Mouse (Mus musculus) embryonic facial prominence, embryonic 15.5 days (tissue): ENCODE measurements at regions not wholly inside any gene's neighbourhood (a gene's known extent, or its start where the extent isn't known, plus 50 kb on each side); places are given as distances from the start of the nearest gene placed in this dataset.

Experiments used
- ATAC-seq: fragments of 200-750 bp; cut with Nextera tagmentation; 2 replicates; pipeline ENCODE4 v1.8.0; 2017; ENCODE audit warnings: low read depth, moderate TSS enrichment; ENCODE audit not compliant: insufficient number of reproducible peaks, low FRiP score, low TSS enrichment
- H3K27ac ChIP-seq: fragments of 300-500 bp; sonication (generic); replicated peaks from 2 replicates; pipeline ENCODE4 v1.5.1; 2015; ENCODE audit warnings: mild to moderate bottlenecking, inconsistent platforms
- H3K27me3 ChIP-seq: fragments of 300-500 bp; sonication (generic); 2 replicates; pipeline ENCODE4 v1.6.1; 2015; ENCODE audit warnings: inconsistent platforms
- H3K36me3 ChIP-seq: fragments of 300-500 bp; sonication (generic); 2 replicates; pipeline ENCODE4 v1.6.1; 2015; ENCODE audit warnings: mild to moderate bottlenecking, inconsistent platforms
- H3K4me1 ChIP-seq: fragments of 300-500 bp; sonication (generic); 2 replicates; pipeline ENCODE4 v1.6.1; 2015; ENCODE audit warnings: inconsistent platforms
- H3K4me2 ChIP-seq: fragments of 300-500 bp; sonication (generic); replicated peaks from 2 replicates; pipeline ENCODE4 v1.6.1; 2015; ENCODE audit warnings: mild to moderate bottlenecking, inconsistent platforms
- H3K4me3 ChIP-seq: fragments of 300-500 bp; sonication (generic); replicated peaks from 2 replicates; pipeline ENCODE4 v1.5.1; 2015; ENCODE audit warnings: mild to moderate bottlenecking, inconsistent platforms
- H3K9ac ChIP-seq: fragments of 300-500 bp; sonication (generic); 2 replicates; pipeline ENCODE4 v1.6.1; 2015; ENCODE audit warnings: inconsistent platforms
- H3K9me3 ChIP-seq: fragments of 300-500 bp; sonication (generic); replicated peaks from 2 replicates; pipeline ENCODE4 v1.6.1; 2016; ENCODE audit warnings: inconsistent platforms
- WGBS: fragments of 180-500 bp; shearing (Covaris S2); methylation state at CpG from one replicate; pipeline ENCODE4 v1.1.7; 2015; 5-methylcytosine and 5-hydroxymethylcytosine counted together

DNA sequence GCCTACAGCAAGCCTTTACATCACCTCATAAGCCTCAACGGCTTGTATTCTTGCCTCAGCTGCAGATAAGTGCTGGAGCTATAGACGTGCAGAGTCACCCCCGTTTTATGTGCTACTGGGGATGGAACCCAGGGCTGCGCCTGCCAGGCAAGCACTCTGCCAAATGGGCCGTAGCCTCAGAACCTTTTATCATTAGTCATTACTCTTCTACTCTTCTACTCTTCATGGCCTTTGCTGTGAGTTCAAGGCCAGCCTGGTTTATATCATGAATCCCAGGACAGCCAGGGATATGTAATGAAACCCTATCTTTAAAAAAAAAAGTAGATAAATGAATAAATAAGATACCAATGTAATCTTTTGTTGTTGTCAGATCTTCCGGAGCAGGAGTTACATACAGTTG lies 216.6 kb upstream of the Auts2 start:
- WGBS: 82% methylated on average over 6 of the region's 6 CpGs
- no peak overlapping the region for H3K9ac ChIP-seq
- no peaks in the 10 kb centered on the region for H3K9me3 ChIP-seq
- H3K4me3 ChIP-seq: no peak overlapping the region
- ATAC-seq: no peak
- H3K36me3 ChIP-seq: no peaks in the 10 kb centered on the region
- H3K27ac ChIP-seq: no peak overlapping the region
- H3K27me3 ChIP-seq: no peaks in the 10 kb centered on the region
- no peak overlapping the region for H3K4me2 ChIP-seq
- no peaks in the 10 kb centered on the region for H3K4me1 ChIP-seq

DNA sequence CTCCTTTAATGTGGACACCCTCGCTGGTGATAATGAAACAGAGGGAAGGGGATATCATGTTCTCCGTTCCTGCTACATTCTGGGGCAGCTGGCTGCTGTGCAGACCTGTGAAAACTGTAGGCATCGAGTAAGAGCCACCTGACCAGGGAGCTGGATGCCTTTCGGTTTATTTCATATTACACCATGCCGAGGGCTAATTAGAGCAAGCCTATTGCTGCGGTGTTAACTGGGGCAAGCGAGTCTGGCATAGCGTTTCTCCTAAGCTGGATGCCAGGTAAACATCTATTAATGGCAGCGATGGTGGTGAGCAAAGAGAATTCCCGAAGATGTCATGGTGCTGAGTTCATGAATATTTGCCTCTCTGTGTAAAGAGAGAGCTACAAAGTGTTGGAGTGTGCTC lies 215.8 kb upstream of the Auts2 start:
- Histone ChIP-seq H3K27me3 (no peaks in the 10 kb centered on the region), H3K9me3 (no peaks in the 10 kb centered on the region), H3K36me3 (no peaks in the 10 kb centered on the region), H3K4me2 (no peak overlapping the region), H3K9ac (no peak overlapping the region), H3K4me3 (no peak overlapping the region), H3K27ac (no peak overlapping the region), H3K4me1 (no peaks in the 10 kb centered on the region)
- 83% methylated on average over 10 of the region's 10 CpGs for WGBS
- ATAC-seq: no peak

DNA sequence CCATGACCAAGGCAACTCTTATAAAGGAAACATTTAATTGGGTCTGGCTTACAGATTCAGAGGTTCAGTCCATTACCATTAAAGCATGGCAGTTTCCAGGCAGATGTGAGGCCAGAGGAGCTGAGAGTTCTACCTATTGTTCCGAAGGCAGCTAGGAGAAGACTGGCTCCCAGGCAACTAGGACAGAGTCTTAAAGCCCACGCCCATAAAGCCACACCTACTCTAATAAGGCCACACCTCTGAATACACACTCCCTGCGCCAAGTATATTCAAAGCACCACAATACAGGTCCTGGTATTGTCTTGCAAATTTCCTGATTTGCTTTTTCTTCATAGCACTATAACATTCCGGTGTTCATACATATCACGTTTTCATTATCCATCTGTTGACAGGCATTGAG lies 194.8 kb upstream of the Auts2 start:
- H3K4me2 ChIP-seq: no peak overlapping the region
- H3K27ac ChIP-seq: no peak overlapping the region
- no peaks in the 10 kb centered on the region for H3K36me3 ChIP-seq
- no peaks in the 10 kb centered on the region for H3K27me3 ChIP-seq
- WGBS: 80% methylated on average over 5 of the region's 5 CpGs
- no peak overlapping the region for H3K9ac ChIP-seq
- no peaks in the 10 kb centered on the region for H3K4me1 ChIP-seq
- H3K4me3 ChIP-seq: no peak overlapping the region
- ATAC-seq: no peak
- no peaks in the 10 kb centered on the region for H3K9me3 ChIP-seq

DNA sequence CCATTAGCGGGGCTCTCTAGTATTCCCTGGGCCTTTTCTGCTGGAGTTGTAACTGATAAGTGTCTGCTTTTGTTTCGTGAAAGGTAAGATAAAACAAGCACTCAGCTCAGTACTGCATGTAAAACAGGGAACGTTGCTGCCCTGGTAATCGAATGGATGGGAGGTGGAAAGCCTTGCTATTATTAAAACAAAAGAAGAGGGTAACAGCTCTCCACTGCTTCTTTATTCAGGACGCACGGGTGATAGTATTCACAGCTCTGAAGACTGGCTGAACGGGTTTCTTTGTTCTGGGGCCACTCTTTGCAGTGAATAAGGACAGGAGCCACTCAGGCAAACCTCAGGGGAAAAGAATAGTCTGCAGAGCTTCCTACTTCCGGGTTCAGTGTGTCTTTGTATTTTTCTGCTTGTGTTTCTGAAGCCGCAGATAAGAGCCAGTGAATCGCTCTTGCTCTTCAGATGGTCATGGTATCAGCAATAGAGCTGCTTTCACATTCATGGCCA lies 185.6 kb upstream of the Auts2 start:
- no peak overlapping the region for H3K4me3 ChIP-seq
- ATAC-seq: no peak
- H3K4me1 ChIP-seq: no peaks in the 10 kb centered on the region
- H3K36me3 ChIP-seq: no peaks in the 10 kb centered on the region
- no peaks in the 10 kb centered on the region for H3K9me3 ChIP-seq
- H3K27me3 ChIP-seq: no peaks in the 10 kb centered on the region; the same call in 1 of the 2 replicates
- H3K27ac ChIP-seq: no peak overlapping the region
- H3K4me2 ChIP-seq: no peak overlapping the region
- H3K9ac ChIP-seq: no peak overlapping the region
- WGBS: 46% methylated on average over 10 of the region's 10 CpGs

DNA sequence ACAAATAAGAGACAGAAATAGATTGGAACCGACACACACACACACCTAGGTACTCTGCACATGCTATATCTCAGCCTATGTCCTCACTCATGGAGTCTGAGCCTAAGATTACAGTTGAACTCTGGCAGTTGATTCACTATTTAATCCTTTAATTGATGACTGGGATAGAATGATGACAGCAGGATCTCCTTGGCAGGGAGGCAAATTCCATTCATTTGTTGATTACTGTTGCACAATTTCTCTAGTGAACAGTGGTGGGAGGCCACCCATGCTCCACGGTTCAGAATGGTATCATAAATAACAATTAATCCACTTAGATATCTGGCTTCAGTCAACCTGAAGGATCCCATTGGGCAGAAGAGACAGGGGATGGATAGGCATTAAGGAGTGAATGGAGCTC lies 181.3 kb upstream of the Auts2 start:
- H3K27me3 ChIP-seq: no peaks in the 10 kb centered on the region; the same call in 1 of the 2 replicates
- ATAC-seq: no peak
- H3K4me3 ChIP-seq: no peak overlapping the region
- no peak overlapping the region for H3K4me2 ChIP-seq
- H3K36me3 ChIP-seq: no peaks in the 10 kb centered on the region
- 47% methylated on average over 2 of the region's 2 CpGs for WGBS
- no peak overlapping the region for H3K27ac ChIP-seq
- peaks cover 10% of the 10 kb centered on the region; the same call in 1 of the 2 replicates for H3K4me1 ChIP-seq
- H3K9me3 ChIP-seq: no peaks in the 10 kb centered on the region
- no peak overlapping the region for H3K9ac ChIP-seq

DNA sequence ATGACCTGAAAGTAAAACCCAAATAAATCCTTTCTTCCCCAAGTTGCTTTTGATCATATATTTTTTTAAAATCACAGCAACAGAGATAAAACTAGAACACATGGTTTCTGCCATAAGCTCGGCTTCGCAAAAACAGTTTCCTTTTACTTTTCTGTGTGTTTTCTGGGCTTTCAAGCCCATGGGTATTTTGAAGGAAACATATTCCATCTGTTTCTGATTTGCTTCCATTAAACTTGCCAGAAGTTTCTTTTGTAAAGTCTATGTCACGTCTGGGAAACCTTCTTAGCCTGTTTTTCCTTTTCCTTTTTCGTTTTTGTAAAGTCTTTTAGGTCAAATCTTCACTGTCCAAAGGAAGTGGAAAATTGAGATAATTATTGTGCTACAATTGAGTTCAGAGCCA lies 167.2 kb upstream of the Auts2 start:
- Histone ChIP-seq H3K27me3 (no peaks in the 10 kb centered on the region), H3K4me1 (peaks cover 2% of the 10 kb centered on the region; the same call in 1 of the 2 replicates), H3K4me2 (no peak overlapping the region), H3K9me3 (no peaks in the 10 kb centered on the region), H3K4me3 (no peak overlapping the region), H3K9ac (no peak overlapping the region), H3K36me3 (no peaks in the 10 kb centered on the region), H3K27ac (peak overlapping the region; percentile 84)
- 39% methylated on average over 4 of the region's 4 CpGs for WGBS
- no peak for ATAC-seq

DNA sequence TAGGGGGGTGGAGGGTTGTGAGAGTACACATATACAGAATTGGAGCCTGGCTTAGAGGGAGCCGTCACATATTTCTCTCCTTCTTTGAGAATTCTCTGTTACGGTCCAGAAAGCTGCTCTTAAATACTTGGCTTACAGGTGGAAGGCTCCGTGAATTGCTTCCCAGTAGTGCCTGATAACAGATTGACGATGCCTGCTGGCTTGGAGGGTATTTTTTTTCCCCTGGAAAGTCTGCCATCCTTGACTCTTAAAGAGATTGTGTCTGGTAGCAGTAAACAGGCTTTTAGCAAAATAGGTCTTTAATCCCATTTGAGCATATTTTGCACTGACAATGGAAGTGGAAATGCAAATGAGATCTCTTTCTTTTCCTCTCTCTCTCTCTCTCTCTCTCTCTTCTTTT lies 164.4 kb upstream of the Auts2 start:
- Histone ChIP-seq H3K4me3 (no peak overlapping the region), H3K9me3 (no peaks in the 10 kb centered on the region), H3K27me3 (no peaks in the 10 kb centered on the region), H3K4me1 (peaks cover 10% of the 10 kb centered on the region; the same call in 1 of the 2 replicates), H3K4me2 (no peak overlapping the region), H3K9ac (no peak overlapping the region), H3K27ac (no peak overlapping the region), H3K36me3 (no peaks in the 10 kb centered on the region)
- no peak for ATAC-seq
- WGBS: 66% methylated on average over 4 of the region's 4 CpGs

DNA sequence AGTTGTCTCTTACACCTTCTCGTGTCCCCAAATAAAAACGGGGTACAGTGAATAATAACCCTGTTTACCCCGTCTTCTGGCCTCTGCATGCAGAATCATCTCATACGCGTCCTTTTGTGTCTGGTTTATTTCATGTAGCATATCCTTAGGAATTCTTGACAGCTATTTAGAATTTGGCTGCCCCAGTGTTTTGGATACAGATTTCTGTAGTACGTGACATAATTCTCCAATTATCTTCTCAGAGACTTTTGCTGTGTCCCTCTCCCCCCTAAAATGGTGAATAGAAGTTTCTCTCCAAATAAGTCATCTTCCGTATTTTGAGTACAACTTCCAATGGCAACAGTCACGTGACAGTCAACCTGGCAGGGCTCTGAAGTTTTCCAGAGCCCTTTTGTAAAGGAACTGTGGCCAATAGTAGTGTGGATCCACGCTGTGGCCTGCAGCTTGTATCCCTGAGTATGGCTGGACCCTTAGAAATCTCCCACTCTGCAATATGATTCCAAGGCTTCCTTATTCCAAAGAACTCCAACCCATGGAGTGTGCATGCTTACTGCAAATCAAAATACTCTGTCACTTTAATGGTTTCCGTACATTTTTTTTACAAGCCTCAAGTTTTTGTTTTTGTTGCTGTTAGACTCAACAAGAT lies 160.4 kb upstream of the Auts2 start:
- ATAC-seq: no peak
- Histone ChIP-seq H3K4me1 (peaks cover 10% of the 10 kb centered on the region; the same call in 1 of the 2 replicates), H3K4me2 (no peak overlapping the region), H3K9ac (no peak overlapping the region), H3K27ac (peak overlapping the region; percentile 44), H3K36me3 (no peaks in the 10 kb centered on the region), H3K27me3 (no peaks in the 10 kb centered on the region), H3K9me3 (no peaks in the 10 kb centered on the region), H3K4me3 (no peak overlapping the region)
- WGBS: 62% methylated on average over 10 of the region's 10 CpGs

DNA sequence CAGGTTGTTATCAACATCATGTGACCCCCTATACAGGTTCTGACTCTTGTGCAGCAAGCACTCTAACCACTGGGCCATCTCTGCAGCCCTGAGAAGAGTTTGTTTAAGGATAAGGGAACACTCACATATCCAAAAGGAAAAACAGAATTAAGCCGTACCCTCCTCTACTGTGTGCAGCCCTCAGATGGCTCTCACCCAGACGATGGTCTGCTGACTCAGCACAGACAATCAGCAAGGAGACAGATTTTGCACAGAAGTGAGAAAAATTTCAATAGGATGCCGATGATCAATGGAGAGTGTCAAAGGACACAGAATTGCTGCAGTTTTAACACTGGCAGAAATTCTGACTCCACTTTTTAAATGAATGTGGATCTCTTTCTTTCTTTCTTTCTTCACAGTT lies 159.4 kb upstream of the Auts2 start:
- H3K9ac ChIP-seq: no peak overlapping the region
- peaks cover 10% of the 10 kb centered on the region; the same call in 1 of the 2 replicates for H3K4me1 ChIP-seq
- H3K4me3 ChIP-seq: no peak overlapping the region
- peak overlapping the region; percentile 44; the same call in 1 of the 2 replicates for H3K27ac ChIP-seq
- H3K36me3 ChIP-seq: no peaks in the 10 kb centered on the region
- H3K4me2 ChIP-seq: no peak overlapping the region
- no peaks in the 10 kb centered on the region for H3K27me3 ChIP-seq
- no peaks in the 10 kb centered on the region for H3K9me3 ChIP-seq
- ATAC-seq: no peak
- WGBS: 46% methylated on average over 3 of the region's 3 CpGs

DNA sequence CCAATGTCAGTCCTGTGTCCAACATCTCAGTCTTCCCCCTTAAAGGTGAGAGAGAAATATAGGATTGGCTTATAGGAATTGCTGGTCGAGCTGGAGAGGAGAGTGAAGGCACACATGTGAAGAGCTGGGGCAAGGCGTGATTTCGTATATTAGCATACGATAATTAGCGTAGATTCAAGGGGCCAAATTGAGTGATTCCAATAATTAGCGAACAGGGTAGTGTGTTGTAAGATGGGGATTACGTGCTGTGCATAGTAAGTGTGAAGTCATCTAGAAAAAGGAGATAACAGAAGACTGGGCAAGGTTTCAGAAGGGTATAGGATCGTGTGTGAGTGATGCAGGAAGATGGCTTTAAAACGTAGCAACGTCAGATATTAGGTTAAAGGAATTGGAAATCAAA lies 147.6 kb upstream of the Auts2 start:
- H3K27me3 ChIP-seq: no peaks in the 10 kb centered on the region
- 94% methylated on average over 10 of the region's 10 CpGs for WGBS
- H3K4me3 ChIP-seq: no peak overlapping the region
- H3K9ac ChIP-seq: no peak overlapping the region
- no peak overlapping the region for H3K4me2 ChIP-seq
- H3K4me1 ChIP-seq: no peaks in the 10 kb centered on the region
- H3K36me3 ChIP-seq: no peaks in the 10 kb centered on the region
- H3K27ac ChIP-seq: no peak overlapping the region
- no peaks in the 10 kb centered on the region for H3K9me3 ChIP-seq
- no peak for ATAC-seq

DNA sequence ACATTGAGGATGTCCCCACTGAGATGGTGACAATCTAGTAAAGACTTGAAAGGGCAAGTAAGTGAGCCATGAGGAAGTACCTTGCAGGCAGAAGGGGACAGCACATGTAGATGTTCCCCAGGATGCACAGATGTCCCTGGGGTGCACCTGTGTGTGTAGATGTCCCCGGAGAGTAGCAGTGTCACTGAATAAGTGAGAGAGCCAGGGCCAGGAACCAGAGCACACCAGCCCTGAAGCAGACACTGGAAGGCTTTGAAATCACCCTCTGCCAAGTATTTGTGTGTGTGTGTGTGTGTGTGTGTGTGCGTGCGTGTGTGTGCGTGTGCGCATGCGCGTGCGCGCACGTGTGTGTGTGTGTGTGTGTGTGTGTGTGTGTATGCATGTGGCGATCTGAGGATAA lies 132.1 kb upstream of the Auts2 start:
- H3K4me3 ChIP-seq: no peak overlapping the region
- no peak overlapping the region for H3K27ac ChIP-seq
- WGBS: 95% methylated on average over 11 of the region's 11 CpGs
- no peaks in the 10 kb centered on the region for H3K27me3 ChIP-seq
- H3K36me3 ChIP-seq: no peaks in the 10 kb centered on the region
- H3K4me2 ChIP-seq: no peak overlapping the region
- H3K9ac ChIP-seq: no peak overlapping the region
- no peak for ATAC-seq
- peaks cover 6% of the 10 kb centered on the region for H3K4me1 ChIP-seq
- H3K9me3 ChIP-seq: no peaks in the 10 kb centered on the region
